Mouse (Mus musculus): ENCODE measurements around the gene Ccdc43. TPM values are rescaled to one million over a fixed set of nuclear protein-coding genes. Genes with fewer than 3 reads are reported as not detected.
A peak's percentile ranks its signal among the peaks of the same experiment; 100 is the strongest.

The Ccdc43 gene
- total and polyA plus RNA-seq, 3 experiments, result 39.3 to 41.7 TPM; not detected in 1

- TF ChIP-seq POLR2A (IDR thresholded peaks at IDR 0.05; ENCODE audit: control insufficient read depth in 1 of 2, insufficient read depth in 1 of 2, low read depth in 1 of 2, low read length in 2 of 2, poor library complexity in 1 of 2) (peak; percentile 94 to 96; a peak in 3 of 4 replicates), GABPA (IDR thresholded peaks at IDR 0.05; ENCODE audit: low read depth, low read length) (no peak), KAT2A (conservative IDR thresholded peaks at IDR 0.05; ENCODE audit: low read depth, low read length) (no peak; the same call in 1 of the 2 replicates), MAZ (IDR thresholded peaks at IDR 0.05; ENCODE audit: low read depth, low read length) (peak; percentile 62; the same call in 1 of the 2 replicates)
These were observed at the start of gene Ccdc43 (continued) for GRCm38 (mm10) chr11:102697338-102698017.

GRCm38 (mm10) chr11:102744746-102745145 lies 47.2 kb upstream of the Ccdc43 start:
- Histone ChIP-seq H3K27me3 (ENCODE audit: control insufficient read depth in 1 of 2, insufficient read depth in 2 of 2, low read length in 2 of 2) (peaks cover 2 to 6% of the 10 kb centered on the region in 2 experiments; a peak in 3 of 4 replicates), H3K27ac (ENCODE audit: control insufficient read depth, low read depth, low read length) (no peak overlapping the region), H3K9ac (ENCODE audit: control insufficient read depth, low read depth, low read length, poor library complexity, severe bottlenecking) (no peak overlapping the region), H3K4me3 (ENCODE audit: control insufficient read depth in 1 of 2, insufficient read depth in 1 of 2, low read depth in 2 of 2, low read length in 2 of 2) (no peak overlapping the region), H3K9me3 (replicated peaks; ENCODE audit: insufficient read depth, low read length) (no peaks in the 10 kb centered on the region), H3K36me3 (ENCODE audit: control insufficient read depth in 1 of 2, insufficient read depth in 2 of 2, low read length in 2 of 2) (no peaks in the 10 kb centered on the region), H3K79me2 (ENCODE audit: control insufficient read depth, insufficient read depth, low read length, poor library complexity) (no peaks in the 10 kb centered on the region), H3K4me1 (ENCODE audit: control insufficient read depth in 1 of 2, insufficient read depth in 2 of 2, low read length in 2 of 2) (no peaks in the 10 kb centered on the region)
- DNase-seq (ENCODE audit: low read depth, low spot score), result no peak
- TF ChIP-seq POLR2AphosphoS5 (IDR thresholded peaks at IDR 0.05; ENCODE audit: borderline replicate concordance, low read depth, low read length), result no peak
- TF ChIP-seq MAZ (IDR thresholded peaks at IDR 0.05; ENCODE audit: low read depth, low read length), result no peak
- no peak for TF ChIP-seq USF2 (IDR thresholded peaks at IDR 0.05; ENCODE audit: borderline replicate concordance in 1 of 2, insufficient read depth in 1 of 2, low read depth in 1 of 2, low read length in 2 of 2)
- no peak for TF ChIP-seq ZC3H11A (IDR thresholded peaks at IDR 0.05; ENCODE audit: low read depth, low read length)
- no peak for TF ChIP-seq RCOR1 (IDR thresholded peaks at IDR 0.05; ENCODE audit: low read depth, low read length)
- TF ChIP-seq USF1 (IDR thresholded peaks at IDR 0.05; ENCODE audit: low read depth, low read length), result no peak
- TF ChIP-seq E2F4 (IDR thresholded peaks at IDR 0.05; ENCODE audit: borderline replicate concordance, low read depth, low read length), result no peak
- no peak for TF ChIP-seq GABPA (IDR thresholded peaks at IDR 0.05; ENCODE audit: low read depth, low read length)
- TF ChIP-seq POLR2A (IDR thresholded peaks at IDR 0.05; ENCODE audit: control insufficient read depth in 1 of 2, insufficient read depth in 1 of 2, low read depth in 1 of 2, low read length in 2 of 2, poor library complexity in 1 of 2), result no peak
- no peak for TF ChIP-seq CHD2 (IDR thresholded peaks at IDR 0.05; ENCODE audit: low read length)
- no peak for TF ChIP-seq UBTF (IDR thresholded peaks at IDR 0.05; ENCODE audit: borderline replicate concordance, insufficient read depth, low read depth, low read length)
- no peak for TF ChIP-seq MYC (IDR thresholded peaks at IDR 0.05; ENCODE audit: low read depth, low read length)
- no peak for TF ChIP-seq TAL1 (IDR thresholded peaks at IDR 0.05; ENCODE audit: low read length)
- TF ChIP-seq JUND (IDR thresholded peaks at IDR 0.05; ENCODE audit: low read depth, low read length), result no peak
- no peak for TF ChIP-seq MEF2A (IDR thresholded peaks at IDR 0.05; ENCODE audit: extremely low read depth, insufficient replicate concordance, low read depth, low read length, poor library complexity, severe bottlenecking)
- no peak for TF ChIP-seq NELFE (IDR thresholded peaks at IDR 0.05; ENCODE audit: low read depth, low read length)
